Mouse (Mus musculus): ENCODE results near the gene Gm9758.
"Not testable (repeated sequence)": the region's sequence is repeated elsewhere in the genome, so short reads cannot be mapped to it uniquely, and the experiment has no call there.

The Gm9758 gene

DNA sequence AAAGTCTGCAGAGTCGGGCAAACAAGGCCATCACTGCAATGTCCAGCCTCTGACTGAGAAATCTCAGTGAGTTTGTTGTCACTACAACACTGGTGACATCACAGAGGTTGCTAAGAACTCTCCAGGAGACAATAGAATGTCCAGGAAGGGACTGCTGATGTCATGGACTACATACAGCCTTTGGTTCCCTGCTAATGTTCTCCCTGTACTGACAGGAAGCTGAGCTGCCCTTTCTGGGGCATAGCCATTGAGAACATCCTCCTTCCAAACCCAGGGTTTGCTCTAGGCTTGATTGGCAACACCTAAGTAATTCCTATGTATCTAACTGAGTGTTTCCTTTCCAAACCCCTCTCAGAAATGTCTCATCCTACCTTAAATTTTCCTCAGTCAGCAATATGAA lies at the start of gene Gm9758:
TSS of gene Gm9758 (minus strand) at position 101 of the 400 bp plus-strand sequence.
- DNase-seq (ENCODE audit: low spot score in 2 of 2): not testable (repeated sequence)

DNA sequence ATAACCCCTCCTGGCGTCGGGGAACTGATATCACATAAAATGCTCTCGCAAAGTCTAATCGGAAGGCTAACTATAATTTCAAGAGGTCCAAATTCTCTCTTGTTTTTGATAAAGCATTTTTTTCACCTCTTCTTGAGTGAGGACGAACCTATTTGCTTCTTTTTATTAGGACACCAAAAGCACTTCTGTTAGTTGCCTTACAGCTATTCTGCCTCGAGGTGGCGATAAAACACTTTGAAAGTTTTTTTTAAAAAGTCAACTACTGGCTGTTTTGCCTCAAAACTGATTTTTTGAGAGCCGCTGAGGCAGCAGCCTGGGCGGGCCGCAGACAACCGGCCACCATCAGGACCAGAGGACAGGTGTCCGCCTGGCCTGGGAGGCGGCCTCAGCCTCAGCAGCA lies 49.1 kb upstream of the Gm9758 start:
- DNase-seq (ENCODE audit: low spot score in 2 of 2): not testable (repeated sequence)

DNA sequence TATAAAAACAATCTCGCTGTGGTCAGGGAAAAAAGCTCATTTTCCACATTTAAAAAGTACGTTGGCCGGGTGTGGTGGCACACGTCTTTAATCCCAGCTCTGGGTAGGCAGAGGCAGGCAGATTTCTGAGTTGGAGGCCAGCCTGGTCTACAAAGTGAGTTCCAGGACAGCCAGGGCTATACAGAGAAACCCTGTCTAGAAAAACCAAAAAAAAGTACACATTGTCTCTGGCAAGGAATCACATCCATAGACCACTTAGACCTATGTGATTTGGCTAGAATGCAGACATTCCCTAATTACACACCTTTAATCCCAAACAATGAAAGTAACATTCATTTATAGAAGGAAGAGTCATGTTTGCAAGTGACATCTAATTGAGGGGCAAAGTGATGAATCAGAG lies 46.8 kb upstream of the Gm9758 start:
- DNase-seq (ENCODE audit: low spot score in 2 of 2): not testable (repeated sequence)

DNA sequence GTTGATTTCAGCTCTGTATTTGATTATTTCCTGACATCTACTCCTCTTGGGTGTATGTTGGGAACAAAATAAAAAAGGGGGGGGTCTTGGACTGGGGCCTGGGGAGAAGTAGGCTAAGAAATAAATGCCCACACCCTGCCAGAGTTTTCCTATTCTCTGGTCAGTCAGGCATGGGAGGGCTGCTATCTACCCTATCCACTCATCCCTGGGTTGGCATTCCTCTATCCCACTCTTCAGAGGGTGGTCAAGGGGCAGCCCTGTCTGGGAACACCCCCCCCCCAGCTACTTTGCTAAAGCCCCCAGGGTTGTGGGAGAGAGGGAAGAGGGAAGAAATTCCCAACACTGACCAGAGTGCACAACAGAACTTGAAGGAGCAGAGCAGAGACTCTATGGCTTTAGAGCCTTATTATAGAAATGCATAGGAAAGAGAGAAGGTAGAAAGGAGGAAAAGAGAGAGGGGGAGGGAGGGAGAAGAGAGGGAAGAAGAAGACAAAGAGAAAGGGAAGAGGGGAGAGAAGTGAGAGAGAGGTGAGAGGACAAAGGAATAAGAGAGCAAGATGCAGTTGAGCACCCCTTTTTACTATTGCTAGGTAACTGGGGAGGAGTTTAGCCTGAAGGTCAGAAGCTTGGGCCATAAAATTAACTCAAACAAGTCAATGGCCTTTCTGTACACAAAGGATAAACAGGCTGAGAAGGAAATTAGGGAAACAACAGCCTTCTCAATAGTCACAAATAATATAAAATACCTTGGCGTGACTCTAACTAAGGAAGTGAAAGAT lies 41.4 kb upstream of the Gm9758 start:
- DNase-seq (ENCODE audit: low spot score in 2 of 2): not testable (repeated sequence)

GRCm38 (mm10) chr5:14953587-14953986 lies 38.9 kb upstream of the Gm9758 start:
- DNase-seq (ENCODE audit: low spot score in 2 of 2): not testable (repeated sequence)

DNA sequence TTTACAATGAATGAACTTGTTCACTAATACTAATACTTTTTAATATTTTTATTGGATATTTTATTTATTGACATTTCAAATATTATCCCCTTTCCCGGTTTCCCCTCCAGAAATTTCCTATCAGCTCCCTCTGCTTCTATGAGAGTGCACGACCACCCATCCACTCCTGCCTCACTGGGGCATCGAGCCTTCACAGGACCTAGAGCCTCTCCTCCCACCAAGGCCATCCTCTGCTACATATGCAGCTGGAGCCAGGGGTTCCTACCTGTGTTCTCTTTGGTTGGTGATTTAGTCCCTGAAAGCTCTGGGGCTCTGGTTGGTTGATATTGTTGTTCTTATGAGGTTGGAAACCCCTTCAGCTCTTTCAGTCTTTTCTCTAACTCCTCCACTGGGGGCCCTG lies 38.0 kb upstream of the Gm9758 start:
- not testable (repeated sequence) for DNase-seq (ENCODE audit: low spot score in 2 of 2)

GRCm38 (mm10) chr5:14951822-14952221 lies 37.1 kb upstream of the Gm9758 start:
- DNase-seq (ENCODE audit: low spot score in 2 of 2): not testable (repeated sequence)

DNA sequence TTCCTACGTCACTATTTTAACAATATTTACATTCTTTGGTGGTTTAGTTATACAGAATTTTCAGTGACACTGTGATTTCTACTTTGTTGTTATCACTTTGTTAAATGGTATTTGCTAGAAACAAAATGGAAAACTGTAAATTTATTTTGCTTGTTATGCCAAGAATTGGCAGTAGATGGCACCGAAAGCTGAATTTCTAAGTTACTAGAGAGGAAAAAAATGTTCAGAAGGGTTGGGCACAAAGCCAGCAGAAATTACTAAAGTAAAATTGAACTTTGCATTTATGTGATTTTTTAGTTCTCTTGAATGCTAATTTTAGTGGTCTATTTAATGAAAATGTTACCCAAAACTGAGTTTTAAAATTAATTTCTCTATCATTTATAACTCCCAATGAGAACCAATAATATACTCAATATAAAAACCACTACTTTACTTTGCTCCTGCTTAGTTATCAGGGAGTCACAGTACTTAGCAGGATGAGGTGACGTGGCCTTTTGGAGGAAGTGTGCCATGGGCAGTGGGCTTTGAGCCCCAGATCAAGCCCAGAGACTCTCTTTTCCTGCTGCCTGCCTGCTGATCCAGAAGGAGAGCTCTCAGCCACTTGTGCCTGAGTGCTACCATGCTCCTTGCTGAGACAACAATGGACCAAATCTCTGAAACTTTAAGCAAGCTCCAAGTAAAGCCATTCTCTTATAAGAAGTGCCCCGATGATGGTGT lies 32.9 kb upstream of the Gm9758 start:
- DNase-seq (ENCODE audit: low spot score in 2 of 2): peak in 1 of 2 experiments; percentile 15

- DNase-seq (ENCODE audit: low spot score in 2 of 2): not testable (repeated sequence)
Observed at GRCm38 (mm10) chr5:14945524-14945923, 30.8 kb upstream of the Gm9758 start.

- DNase-seq (ENCODE audit: low spot score in 2 of 2): not testable (repeated sequence)
Observed at GRCm38 (mm10) chr5:14941043-14941442, 26.3 kb upstream of the Gm9758 start.

- DNase-seq (ENCODE audit: low spot score in 2 of 2): not testable (repeated sequence)
Observed at GRCm38 (mm10) chr5:14938329-14938728, 23.6 kb upstream of the Gm9758 start, which contains the start of gene Speer4e. TSS of gene Speer4e (minus strand) at chr5:14938429.

DNA sequence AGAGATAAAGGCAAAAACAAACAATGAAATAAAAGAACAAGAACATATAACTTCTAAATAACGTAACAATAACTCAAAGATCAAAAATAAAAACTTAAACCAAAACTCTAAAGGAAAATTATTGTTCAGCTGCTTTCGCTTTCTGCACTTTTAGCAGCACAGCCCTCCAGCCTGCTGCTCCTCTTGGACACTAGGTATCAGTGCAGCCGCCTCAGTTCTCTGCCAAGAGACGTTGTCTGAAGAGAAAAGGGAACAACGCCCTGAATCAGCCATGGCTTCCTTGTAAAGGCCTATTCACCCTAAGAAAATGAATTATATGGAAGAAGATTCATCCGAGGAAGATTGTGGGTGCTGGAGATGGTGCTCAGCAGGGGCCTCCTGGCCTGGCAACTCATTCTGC lies 19.0 kb upstream of the Gm9758 start:
- not testable (repeated sequence) for DNase-seq (ENCODE audit: low spot score in 2 of 2)

GRCm38 (mm10) chr5:14927047-14927446 lies 12.3 kb upstream of the Gm9758 start:
- not testable (repeated sequence) for DNase-seq (ENCODE audit: low spot score in 2 of 2)

GRCm38 (mm10) chr5:14914361-14914760 lies 338 bp downstream of the Gm9758 start:
- not testable (repeated sequence) for DNase-seq (ENCODE audit: low spot score in 2 of 2)

DNA sequence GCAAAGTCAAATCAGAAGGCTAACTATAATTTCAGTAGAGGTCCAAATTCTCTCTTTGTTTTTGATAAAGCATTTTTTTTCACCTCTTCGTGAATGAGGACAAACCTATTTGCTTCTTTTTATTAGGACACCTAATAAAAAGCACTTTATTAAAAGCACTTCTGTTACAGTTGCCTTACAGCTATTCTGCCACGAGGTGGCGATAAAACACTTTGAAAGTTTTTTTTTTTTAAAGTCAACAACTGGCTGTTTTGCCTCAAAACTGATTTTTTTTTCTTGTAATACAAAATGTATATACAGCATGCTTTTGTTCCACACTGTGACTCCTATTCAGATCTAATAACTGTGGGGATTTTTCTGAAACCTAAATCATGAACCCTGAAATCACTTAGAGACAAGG lies 11.2 kb downstream of the Gm9758 start:
- not testable (repeated sequence) for DNase-seq (ENCODE audit: low spot score in 2 of 2)

DNA sequence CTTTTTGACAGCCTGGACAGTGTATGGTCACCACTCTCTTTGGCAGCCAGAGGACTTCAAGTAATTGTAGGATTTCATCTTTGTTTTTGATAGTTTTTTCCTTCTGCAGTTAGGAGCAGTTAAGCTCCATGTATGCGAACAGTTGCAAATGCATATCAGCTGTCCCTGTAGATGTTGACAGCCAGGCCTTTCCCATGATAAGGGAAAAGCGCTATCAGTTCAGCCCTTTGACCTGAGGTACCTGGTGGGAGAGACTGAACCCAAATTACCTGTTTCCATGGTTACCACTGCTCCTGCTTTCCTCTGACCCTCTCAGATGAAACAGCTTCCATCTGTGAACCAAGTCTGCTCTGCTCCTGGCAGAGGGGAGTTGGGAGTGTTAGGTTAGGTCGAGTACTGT lies 22.5 kb downstream of the Gm9758 start:
- DNase-seq (ENCODE audit: low spot score in 2 of 2): no peak

DNA sequence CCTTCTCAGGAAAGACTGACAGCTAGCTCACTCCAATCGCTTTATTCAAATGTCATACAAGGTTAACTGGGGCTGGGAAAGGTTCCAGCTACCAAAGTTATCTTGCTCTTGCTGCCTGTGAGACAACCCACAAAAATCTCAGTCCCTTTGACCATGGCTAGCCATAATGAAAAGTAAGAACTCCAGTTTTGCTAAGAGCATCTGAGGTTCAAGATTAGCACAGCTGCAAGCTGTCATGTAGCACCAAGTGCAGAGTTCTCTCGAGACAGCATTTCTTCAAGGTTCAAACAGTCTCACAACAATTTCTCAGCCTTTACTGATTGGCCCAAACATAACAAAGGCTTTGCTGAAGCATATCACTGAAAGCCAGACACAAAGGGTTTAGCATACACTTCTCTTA lies 29.4 kb downstream of the Gm9758 start:
- not testable (repeated sequence) for DNase-seq (ENCODE audit: low spot score in 2 of 2)
